Mouse (Mus musculus) megakaryocyte, embryonic 14.5 days (primary cell): Measurements from ENCODE around the gene Pdss2. TPM values are rescaled to one million over a fixed set of nuclear protein-coding genes. Genes with fewer than 3 reads are reported as not detected.

Experiments
- H3K27me3 ChIP-seq: replicated peaks from 2 replicates; pipeline ENCODE3; 2012; ENCODE audit warnings: inconsistent platforms
- H3K36me3 ChIP-seq: replicated peaks from 2 replicates; pipeline ENCODE3; 2012; ENCODE audit warnings: low read length, inconsistent platforms, mixed read lengths
- H3K4me1 ChIP-seq: 2 replicates; pipeline ENCODE4 v1.6.1; 2012; ENCODE audit warnings: inconsistent platforms
- H3K4me3 ChIP-seq: replicated peaks from 2 replicates; pipeline ENCODE3; 2012; ENCODE audit warnings: moderate library complexity, mild to moderate bottlenecking, inconsistent platforms
- H3K9me3 ChIP-seq: 2 replicates; pipeline ENCODE4 v1.6.1; 2012; ENCODE audit warnings: inconsistent platforms
- FLI1 ChIP-seq: IDR thresholded peaks from 2 replicates; pipeline ENCODE4 v1.6.1; 2012; ENCODE audit warnings: low read length, inconsistent platforms, mixed read lengths
- GATA1 ChIP-seq: IDR thresholded peaks from 3 replicates; pipeline ENCODE4 v1.6.1; 2012; ENCODE audit warnings: mixed read lengths, low read length, inconsistent platforms, borderline replicate concordance
- polyA plus RNA-seq: library from polyadenylated mRNA; stranded (reverse); fragments of >175 nt; gene quantifications from 2 replicates; pipeline ENCODE4 v1.2.3, GENCODE M21; 2012; ENCODE audit warnings: low replicate concordance; ENCODE audit not compliant: insufficient read depth

Gene Pdss2
- polyA plus RNA-seq, result 2.0 and 3.9 TPM in 2 replicates

DNA sequence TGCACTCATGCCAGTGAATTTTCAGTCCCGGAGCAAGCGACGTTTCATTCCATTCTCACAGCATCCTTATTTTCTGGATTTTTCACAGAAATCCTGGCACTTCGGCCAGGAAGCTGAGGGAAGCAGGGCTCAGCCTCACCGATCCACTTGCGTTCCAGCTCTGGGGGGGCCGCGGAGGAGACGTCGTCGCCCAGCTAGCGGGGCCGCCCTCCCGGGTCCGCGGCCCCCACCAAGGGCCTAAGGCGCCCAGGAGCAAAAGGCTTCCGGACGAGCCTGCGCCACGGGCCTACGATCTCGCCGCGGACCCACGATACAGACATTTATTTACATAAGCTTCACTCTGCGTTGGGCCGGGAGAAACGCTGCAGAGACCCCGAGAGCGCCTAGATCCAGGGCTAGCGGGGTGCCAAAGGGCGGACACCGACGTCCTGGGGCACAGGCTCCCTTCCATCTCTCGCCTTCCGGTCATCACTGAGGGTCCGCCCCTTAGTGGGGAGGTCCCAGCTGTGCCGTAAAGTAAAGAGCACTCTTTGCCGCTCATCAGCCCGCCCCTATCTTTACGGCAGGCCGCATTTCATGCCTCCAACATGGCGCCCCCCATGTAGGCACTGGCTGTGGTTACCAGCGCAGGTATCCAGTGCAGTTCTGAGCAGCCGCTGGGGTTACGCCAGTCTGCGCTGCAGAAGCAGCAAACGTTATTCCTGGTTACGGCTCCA is at the start of gene Pdss2:
Gene Pdss2, plus strand, starts transcription at position 577 of the 716 bp plus-strand sequence.
- TF ChIP-seq FLI1 (no peak), GATA1 (no peak)
- H3K4me3 ChIP-seq, result peak within 1 kb of the TSS; percentile 92
- no peaks in the 10 kb centered on the region for H3K9me3 ChIP-seq
- peaks cover 36% of the 10 kb centered on the region for H3K4me1 ChIP-seq
- H3K36me3 ChIP-seq, result peaks cover 6% of the 10 kb centered on the region
- no peaks in the 10 kb centered on the region for H3K27me3 ChIP-seq

DNA sequence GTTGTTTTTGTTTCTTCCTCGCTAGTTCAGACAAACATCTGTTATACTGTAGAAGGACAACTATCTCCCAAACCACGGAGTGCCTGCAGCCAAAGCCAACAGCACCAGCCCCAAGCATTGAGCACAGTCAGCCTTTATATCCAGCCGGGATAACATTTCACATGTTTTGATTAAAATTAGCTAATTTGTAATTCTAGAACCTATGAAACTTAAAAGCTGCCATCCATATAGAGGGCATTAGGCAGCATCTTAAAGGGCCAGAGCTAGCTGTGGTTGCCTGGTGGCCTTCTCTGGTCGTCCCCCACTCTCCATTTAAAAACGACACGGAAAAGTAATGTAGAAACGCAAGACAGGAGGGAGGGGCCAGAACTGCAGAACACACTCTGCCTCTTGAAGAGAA is 49.2 kb upstream of the Pdss2 start:
- peaks cover 4% of the 10 kb centered on the region; the same call in 1 of the 2 replicates for H3K9me3 ChIP-seq
- H3K36me3 ChIP-seq, result no peaks in the 10 kb centered on the region
- H3K4me3 ChIP-seq, result no peak overlapping the region
- peaks cover 80% of the 10 kb centered on the region for H3K27me3 ChIP-seq
- TF ChIP-seq FLI1, result no peak
- no peak for TF ChIP-seq GATA1
- peaks cover 30% of the 10 kb centered on the region for H3K4me1 ChIP-seq

DNA sequence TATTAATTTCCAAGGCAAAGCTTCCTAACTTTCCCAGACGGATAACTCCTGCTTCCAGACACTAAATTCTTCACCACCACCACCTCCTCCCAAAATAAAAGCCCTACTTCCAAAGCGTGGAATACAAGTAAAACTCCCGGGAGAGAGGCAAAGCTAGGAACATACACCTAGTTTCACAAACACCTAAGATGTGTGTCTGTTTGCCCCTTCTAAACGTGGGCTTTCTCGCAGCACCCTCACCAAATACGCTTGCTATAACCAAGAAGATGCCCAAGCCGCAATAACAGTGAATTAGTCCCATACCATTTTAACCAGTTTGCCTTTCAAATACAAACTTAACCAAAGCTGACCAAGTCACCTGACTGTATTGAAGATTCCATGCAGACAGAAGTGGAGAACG is 48.7 kb upstream of the Pdss2 start:
- Histone ChIP-seq H3K4me1 (peaks cover 30% of the 10 kb centered on the region), H3K4me3 (no peak overlapping the region), H3K9me3 (peaks cover 4% of the 10 kb centered on the region; the same call in 1 of the 2 replicates), H3K36me3 (no peaks in the 10 kb centered on the region), H3K27me3 (peaks cover 82% of the 10 kb centered on the region)
- TF ChIP-seq GATA1 (no peak), FLI1 (no peak)

DNA sequence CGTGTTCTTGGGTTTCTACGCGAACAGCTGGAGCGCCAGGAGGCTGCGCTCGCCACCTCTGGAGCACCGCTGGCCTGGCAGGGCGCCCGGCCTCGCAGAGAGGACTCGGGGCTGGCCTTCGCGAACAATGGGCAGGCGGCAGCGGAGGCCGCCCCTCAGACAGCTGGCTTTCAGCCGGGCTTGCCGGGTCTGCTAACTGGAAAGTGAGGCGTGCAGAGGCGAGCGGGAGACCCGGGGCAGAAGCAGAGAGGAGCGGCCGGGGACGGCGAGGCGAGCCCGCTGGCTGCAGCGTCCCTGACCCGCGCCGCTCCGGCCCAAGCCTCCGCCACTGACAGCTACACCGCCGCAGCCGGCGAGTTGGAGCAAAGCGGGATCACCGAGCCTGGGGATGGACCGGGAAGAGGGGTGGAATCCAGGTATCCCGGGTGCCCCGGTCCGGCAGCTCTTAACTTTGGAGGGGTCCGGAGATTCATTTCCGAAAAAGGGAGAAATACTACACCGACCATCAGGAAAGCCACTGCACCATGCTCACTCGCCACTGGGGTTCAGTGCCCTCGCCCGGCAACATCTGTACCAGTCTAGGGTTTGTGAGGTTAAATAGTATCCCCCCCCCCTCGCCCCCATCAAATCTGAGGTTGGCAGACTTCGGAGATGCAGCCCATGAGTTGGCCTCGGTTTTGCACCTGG is 48.0 kb upstream of the Pdss2 start:
- Histone ChIP-seq H3K9me3 (peaks cover 4% of the 10 kb centered on the region; the same call in 1 of the 2 replicates), H3K4me1 (peaks cover 30% of the 10 kb centered on the region), H3K4me3 (peak overlapping the region; percentile 91), H3K36me3 (no peaks in the 10 kb centered on the region), H3K27me3 (peaks cover 84% of the 10 kb centered on the region)
- TF ChIP-seq GATA1 (no peak), FLI1 (no peak)

DNA sequence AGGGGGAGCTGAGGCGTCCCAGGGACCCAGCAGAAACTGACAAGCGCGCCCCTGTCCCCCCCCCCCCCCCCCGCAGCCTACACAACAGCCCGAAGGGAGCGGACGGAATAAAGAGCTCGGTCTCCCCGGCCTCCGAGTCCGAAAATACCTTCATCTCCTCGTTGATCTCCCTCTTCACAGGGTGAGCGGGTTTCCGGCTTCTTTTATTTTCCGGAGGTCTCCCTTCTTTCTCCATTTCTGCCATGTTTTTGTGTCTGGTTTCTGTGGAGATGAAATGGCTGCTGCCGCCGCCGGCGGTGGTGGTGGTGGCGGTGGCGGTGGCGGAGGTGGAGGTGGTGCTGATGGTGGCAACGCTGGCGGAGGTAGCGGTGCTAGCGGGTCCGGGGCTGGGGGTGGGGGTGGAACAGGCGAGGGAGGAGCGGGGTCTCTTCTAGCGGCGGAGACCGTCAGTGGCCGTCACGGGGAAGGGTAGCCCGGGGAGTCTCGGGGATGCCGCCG is 47.4 kb upstream of the Pdss2 start:
- H3K4me1 ChIP-seq, result peaks cover 30% of the 10 kb centered on the region
- no peak for TF ChIP-seq FLI1
- H3K9me3 ChIP-seq, result peaks cover 4% of the 10 kb centered on the region; the same call in 1 of the 2 replicates
- peaks cover 83% of the 10 kb centered on the region for H3K27me3 ChIP-seq
- H3K36me3 ChIP-seq, result no peaks in the 10 kb centered on the region
- peak overlapping the region; percentile 91 for H3K4me3 ChIP-seq

DNA sequence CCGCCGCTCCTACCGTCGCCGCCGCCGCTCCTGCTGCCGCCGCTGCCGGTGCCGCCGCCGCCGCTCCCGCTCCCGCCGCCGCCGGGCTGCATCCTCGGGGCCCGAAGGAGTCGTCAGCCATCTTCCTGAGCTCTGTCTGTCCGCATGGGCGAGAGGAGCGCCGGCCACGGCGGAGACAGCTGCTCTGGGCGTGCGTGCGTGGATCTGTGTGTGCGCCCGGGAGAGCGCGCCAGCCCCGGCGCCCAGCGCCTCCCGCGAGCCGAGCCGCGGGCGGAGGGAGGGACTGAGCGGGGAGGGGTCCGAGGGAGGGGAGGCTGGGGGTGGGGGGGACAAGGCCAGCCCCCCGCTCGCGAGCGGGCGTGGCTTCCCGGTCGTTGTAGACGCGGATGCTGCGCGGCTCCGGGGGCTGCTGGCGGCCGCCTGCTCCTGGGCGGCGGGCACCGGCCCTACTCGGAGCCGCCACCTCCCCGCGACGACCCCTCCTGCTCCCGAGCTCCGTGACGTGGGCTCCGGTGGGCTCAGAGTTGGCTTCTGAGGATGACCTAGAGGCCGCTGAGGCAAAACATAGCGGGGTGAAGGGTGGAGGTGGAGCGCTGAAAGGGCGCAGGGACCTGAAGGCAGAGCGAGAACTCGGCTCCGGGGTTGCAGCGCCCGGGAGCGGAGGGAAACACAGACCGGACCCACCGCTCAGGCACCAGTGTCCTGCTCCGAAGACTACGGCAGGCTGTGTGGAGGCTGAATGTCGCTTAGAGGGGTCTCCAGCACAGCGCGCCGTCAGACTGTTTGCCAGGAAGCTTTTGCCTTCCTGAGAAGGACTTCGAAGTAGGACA is 46.7 kb upstream of the Pdss2 start, which contains the start of the genes Sobp and 9030612E09Rik:
Gene Sobp, minus strand, starts transcription at position 205 of the 830 bp plus-strand sequence.
Gene 9030612E09Rik, plus strand, starts transcription at position 379 of the 830 bp plus-strand sequence.
- TF ChIP-seq GATA1, result no peak
- no peak for TF ChIP-seq FLI1

DNA sequence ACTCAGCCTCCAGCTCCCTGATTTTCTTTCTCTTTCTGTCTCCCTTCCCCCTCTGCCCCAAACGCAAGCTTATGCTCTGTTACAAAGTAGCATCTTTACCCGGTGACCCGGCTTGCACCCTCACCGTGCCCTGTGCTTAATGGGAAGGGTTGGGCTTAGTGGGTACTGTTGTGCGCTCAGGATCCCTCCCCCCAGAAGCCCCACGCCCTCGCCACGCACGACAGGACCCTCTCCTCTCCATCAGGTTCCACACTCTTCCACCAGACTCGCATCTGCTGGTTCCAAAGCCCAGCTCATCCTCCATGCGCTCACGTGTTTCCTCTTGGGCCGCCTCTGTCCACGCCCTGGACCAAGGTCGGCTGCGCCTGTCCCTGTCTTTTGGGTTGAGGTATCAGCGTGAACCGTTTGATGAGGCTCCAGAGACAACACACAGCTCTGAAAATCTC is 46.1 kb upstream of the Pdss2 start:
- Histone ChIP-seq H3K36me3 (no peaks in the 10 kb centered on the region), H3K4me1 (peaks cover 30% of the 10 kb centered on the region), H3K27me3 (peaks cover 81% of the 10 kb centered on the region), H3K9me3 (no peaks in the 10 kb centered on the region), H3K4me3 (peak overlapping the region; percentile 91)
- TF ChIP-seq GATA1, result no peak
- no peak for TF ChIP-seq FLI1

More for the DNA sequence above, 46.7 kb upstream of the Pdss2 start, which contains the start of the genes Sobp and 9030612E09Rik:
- Histone ChIP-seq H3K27me3 (peaks cover 81% of the 10 kb centered on the region), H3K4me1 (peaks cover 30% of the 10 kb centered on the region), H3K9me3 (no peaks in the 10 kb centered on the region), H3K36me3 (no peaks in the 10 kb centered on the region), H3K4me3 (peak within 1 kb of the TSS; percentile 91)

DNA sequence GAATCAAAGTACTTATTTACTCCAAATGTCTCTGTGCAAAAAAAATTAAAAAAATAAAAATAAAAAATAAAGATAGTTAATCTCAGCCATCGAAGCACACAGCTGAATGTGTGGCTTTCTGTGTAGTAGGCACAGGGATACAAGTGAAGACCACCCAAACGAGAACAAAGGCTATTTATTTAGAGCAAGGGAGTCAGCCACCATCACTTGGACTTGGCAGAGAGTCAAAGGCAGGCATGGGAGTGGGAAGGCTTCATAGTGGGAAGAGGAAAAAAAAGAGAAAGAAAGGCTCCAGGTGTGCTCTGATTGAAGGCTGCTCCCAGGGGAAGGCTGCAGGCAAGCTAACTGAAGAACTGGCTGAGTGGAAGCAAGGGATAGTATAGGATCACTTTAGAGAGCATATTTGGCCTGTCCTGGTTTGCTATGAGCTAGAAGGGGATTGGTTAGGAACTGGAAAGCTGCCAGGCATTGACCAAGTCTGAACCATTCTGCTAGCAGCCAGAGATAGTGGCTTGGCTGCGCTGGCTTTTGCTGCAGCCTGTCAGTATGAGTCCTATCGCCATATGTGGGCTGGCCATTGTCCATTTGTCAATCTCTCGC is 40.9 kb upstream of the Pdss2 start:
- Histone ChIP-seq H3K27me3 (peaks cover 50% of the 10 kb centered on the region), H3K4me1 (peaks cover 1% of the 10 kb centered on the region), H3K36me3 (no peaks in the 10 kb centered on the region), H3K9me3 (peaks cover 11% of the 10 kb centered on the region), H3K4me3 (no peak overlapping the region)
- TF ChIP-seq FLI1 (no peak), GATA1 (no peak)

DNA sequence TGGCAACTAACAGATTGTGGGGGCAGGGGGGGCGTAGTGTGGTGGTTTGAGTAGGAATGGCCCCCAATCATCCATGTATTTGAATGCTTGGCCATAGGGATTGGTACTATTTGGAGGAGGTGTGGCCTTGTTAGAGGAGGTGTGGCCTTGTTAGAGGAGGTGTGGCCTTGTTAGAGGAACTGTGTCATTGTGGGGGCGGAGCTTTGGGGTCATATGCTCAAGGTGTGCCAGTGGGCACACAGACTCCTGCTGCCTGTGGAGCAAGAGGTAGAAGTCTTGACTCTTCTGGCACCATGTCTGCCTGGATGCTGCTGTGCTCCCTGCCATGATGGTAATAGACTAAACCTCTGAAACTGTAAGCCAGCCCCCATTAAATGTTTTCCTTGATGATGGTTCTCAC is 21.1 kb upstream of the Pdss2 start:
- no peak overlapping the region for H3K4me3 ChIP-seq
- no peaks in the 10 kb centered on the region for H3K4me1 ChIP-seq
- peaks cover 36% of the 10 kb centered on the region for H3K9me3 ChIP-seq
- TF ChIP-seq GATA1 (no peak), FLI1 (no peak)
- H3K27me3 ChIP-seq, result no peaks in the 10 kb centered on the region
- no peaks in the 10 kb centered on the region for H3K36me3 ChIP-seq
